Mouse (Mus musculus): ENCODE results near the gene Kidins220. TPM values are rescaled to one million over a fixed set of nuclear protein-coding genes. Genes with fewer than 3 reads are reported as not detected.

Kidins220 gene
- polyA plus RNA-seq, 1 experiment from 2014 or later = 131 TPM

GRCm38 (mm10) chr12:25086966-25087365 lies 112.2 kb downstream of the Kidins220 start:
- ATAC-seq (no peak), DNase-seq (ENCODE audit: low spot score) (no peak)
- WGBS = 52% methylated on average over 4 of the region's 4 CpGs
- Histone ChIP-seq H3K4me3 (ENCODE audit: low read depth, low read length) (no peak overlapping the region), H3K4me2 (ENCODE audit: low read length) (no peak overlapping the region), H3K27me3 (replicated peaks; ENCODE audit: control insufficient read depth, insufficient read depth, low read length) (no peaks in the 10 kb centered on the region), H3K9ac (ENCODE audit: low read length) (no peak overlapping the region), H3K27ac (ENCODE audit: low read depth, low read length) (no peak overlapping the region), H3K9me3 (replicated peaks; ENCODE audit: control insufficient read depth, low read length) (no peaks in the 10 kb centered on the region), H3K4me1 (ENCODE audit: control insufficient read depth, insufficient read depth, low read length) (0 out of 2 replicates have a peak, but pooled peaks cover 2% of the 10 kb centered on the region), H3K36me3 (ENCODE audit: control insufficient read depth, insufficient read depth, low read length) (no peaks in the 10 kb centered on the region)

- DNase-seq (ENCODE audit: low spot score) (no peak), ATAC-seq (no peak)
- Histone ChIP-seq H3K4me1 (ENCODE audit: control insufficient read depth, insufficient read depth, low read length) (no peaks in the 10 kb centered on the region; the same call in 1 of the 2 replicates), H3K4me2 (ENCODE audit: low read length) (no peak overlapping the region), H3K4me3 (ENCODE audit: low read depth, low read length) (no peak overlapping the region), H3K27me3 (replicated peaks; ENCODE audit: control insufficient read depth, insufficient read depth, low read length) (no peaks in the 10 kb centered on the region), H3K36me3 (ENCODE audit: control insufficient read depth, insufficient read depth, low read length) (no peaks in the 10 kb centered on the region), H3K9me3 (replicated peaks; ENCODE audit: control insufficient read depth, low read length) (no peaks in the 10 kb centered on the region), H3K9ac (ENCODE audit: low read length) (no peak overlapping the region), H3K27ac (ENCODE audit: low read depth, low read length) (no peak overlapping the region)
- 72% methylated on average over 1 of the region's 1 CpGs for WGBS
These were observed 114.7 kb downstream of the Kidins220 start for GRCm38 (mm10) chr12:25089433-25089832.

- H3K4me2 ChIP-seq (ENCODE audit: low read length) = peak overlapping the region; percentile 71
- H3K36me3 ChIP-seq (ENCODE audit: control insufficient read depth, insufficient read depth, low read length) = no peaks in the 10 kb centered on the region
- H3K27ac ChIP-seq (ENCODE audit: low read depth, low read length) = peak overlapping the region; percentile 36; the same call in 1 of the 2 replicates
- H3K9me3 ChIP-seq (replicated peaks; ENCODE audit: control insufficient read depth, low read length) = no peaks in the 10 kb centered on the region
- DNase-seq (ENCODE audit: low spot score) (peak; percentile 88), ATAC-seq (peak; percentile 56)
- H3K4me3 ChIP-seq (ENCODE audit: low read depth, low read length) = peak overlapping the region; percentile 22
- WGBS = 9% methylated on average over 25 of the region's 25 CpGs
- no peaks in the 10 kb centered on the region for H3K27me3 ChIP-seq (replicated peaks; ENCODE audit: control insufficient read depth, insufficient read depth, low read length)
- peak overlapping the region; percentile 49 for H3K9ac ChIP-seq (ENCODE audit: low read length)
- peaks cover 1% of the 10 kb centered on the region for H3K4me1 ChIP-seq (ENCODE audit: control insufficient read depth, insufficient read depth, low read length)
These were observed 117.4 kb downstream of the Kidins220 start for GRCm38 (mm10) chr12:25092027-25092704.

GRCm38 (mm10) chr12:25092751-25093211 lies 118.1 kb downstream of the Kidins220 start:
- Histone ChIP-seq H3K4me3 (ENCODE audit: low read depth, low read length) (peak overlapping the region; percentile 22), H3K27me3 (replicated peaks; ENCODE audit: control insufficient read depth, insufficient read depth, low read length) (no peaks in the 10 kb centered on the region), H3K9ac (ENCODE audit: low read length) (peak overlapping the region; percentile 49), H3K36me3 (ENCODE audit: control insufficient read depth, insufficient read depth, low read length) (no peaks in the 10 kb centered on the region), H3K27ac (ENCODE audit: low read depth, low read length) (peak overlapping the region; percentile 36; the same call in 1 of the 2 replicates), H3K4me1 (ENCODE audit: control insufficient read depth, insufficient read depth, low read length) (peaks cover 6% of the 10 kb centered on the region), H3K4me2 (ENCODE audit: low read length) (peak overlapping the region; percentile 71), H3K9me3 (replicated peaks; ENCODE audit: control insufficient read depth, low read length) (no peaks in the 10 kb centered on the region)
- under 1% methylated on average over 17 of the region's 17 CpGs for WGBS
- DNase-seq (ENCODE audit: low spot score) (peak; percentile 29), ATAC-seq (no peak)

- H3K27ac ChIP-seq (ENCODE audit: low read depth, low read length) = peak overlapping the region; percentile 14; the same call in 1 of the 2 replicates
- 19% methylated on average over 11 of the region's 11 CpGs for WGBS
These were observed 118.6 kb downstream of the Kidins220 start for GRCm38 (mm10) chr12:25093241-25093774.

GRCm38 (mm10) chr12:25094621-25095521 lies 120.1 kb downstream of the Kidins220 start:
- H3K27me3 ChIP-seq (replicated peaks; ENCODE audit: control insufficient read depth, insufficient read depth, low read length) = no peaks in the 10 kb centered on the region
- under 1% methylated on average over 22 of the region's 22 CpGs for WGBS
- no peaks in the 10 kb centered on the region for H3K36me3 ChIP-seq (ENCODE audit: control insufficient read depth, insufficient read depth, low read length)
- H3K27ac ChIP-seq (ENCODE audit: low read depth, low read length) = peak overlapping the region; percentile 72
- peak overlapping the region; percentile 67 for H3K4me3 ChIP-seq (ENCODE audit: low read depth, low read length)
- no peaks in the 10 kb centered on the region for H3K9me3 ChIP-seq (replicated peaks; ENCODE audit: control insufficient read depth, low read length)
- DNase-seq (ENCODE audit: low spot score) = peak; percentile 53
- ATAC-seq = no peak
- peak overlapping the region; percentile 80 for H3K9ac ChIP-seq (ENCODE audit: low read length)
- peak overlapping the region; percentile 97 for H3K4me2 ChIP-seq (ENCODE audit: low read length)
- H3K4me1 ChIP-seq (ENCODE audit: control insufficient read depth, insufficient read depth, low read length) = peaks cover 20% of the 10 kb centered on the region

More at GRCm38 (mm10) chr12:25093241-25093774, 118.6 kb downstream of the Kidins220 start:
- peak; percentile 19 for DNase-seq (ENCODE audit: low spot score)
- no peaks in the 10 kb centered on the region for H3K27me3 ChIP-seq (replicated peaks; ENCODE audit: control insufficient read depth, insufficient read depth, low read length)
- no peaks in the 10 kb centered on the region for H3K9me3 ChIP-seq (replicated peaks; ENCODE audit: control insufficient read depth, low read length)
- ATAC-seq = no peak
- H3K4me2 ChIP-seq (ENCODE audit: low read length) = peak overlapping the region; percentile 71
- peak overlapping the region; percentile 22 for H3K4me3 ChIP-seq (ENCODE audit: low read depth, low read length)
- peaks cover 11% of the 10 kb centered on the region for H3K4me1 ChIP-seq (ENCODE audit: control insufficient read depth, insufficient read depth, low read length)
- H3K9ac ChIP-seq (ENCODE audit: low read length) = peak overlapping the region; percentile 47; the same call in 1 of the 2 replicates
- H3K36me3 ChIP-seq (ENCODE audit: control insufficient read depth, insufficient read depth, low read length) = no peaks in the 10 kb centered on the region

- DNase-seq (ENCODE audit: low spot score) (no peak), ATAC-seq (no peak; the same call in 1 of the 2 replicates)
- Histone ChIP-seq H3K36me3 (ENCODE audit: control insufficient read depth, insufficient read depth, low read length) (no peaks in the 10 kb centered on the region), H3K27me3 (replicated peaks; ENCODE audit: control insufficient read depth, insufficient read depth, low read length) (no peaks in the 10 kb centered on the region), H3K9me3 (replicated peaks; ENCODE audit: control insufficient read depth, low read length) (no peaks in the 10 kb centered on the region), H3K4me2 (ENCODE audit: low read length) (peak overlapping the region; percentile 97), H3K27ac (ENCODE audit: low read depth, low read length) (peak overlapping the region; percentile 72; the same call in 1 of the 2 replicates), H3K9ac (ENCODE audit: low read length) (peak overlapping the region; percentile 80), H3K4me3 (ENCODE audit: low read depth, low read length) (peak overlapping the region; percentile 67), H3K4me1 (ENCODE audit: control insufficient read depth, insufficient read depth, low read length) (peaks cover 25% of the 10 kb centered on the region)
- WGBS = under 1% methylated on average over 19 of the region's 19 CpGs
These were observed 120.8 kb downstream of the Kidins220 start for GRCm38 (mm10) chr12:25095538-25095937.

GRCm38 (mm10) chr12:25095974-25096639 lies 121.4 kb downstream of the Kidins220 start:
- H3K9me3 ChIP-seq (replicated peaks; ENCODE audit: control insufficient read depth, low read length) = no peaks in the 10 kb centered on the region
- peak overlapping the region; percentile 67 for H3K4me3 ChIP-seq (ENCODE audit: low read depth, low read length)
- H3K27me3 ChIP-seq (replicated peaks; ENCODE audit: control insufficient read depth, insufficient read depth, low read length) = no peaks in the 10 kb centered on the region
- peak; percentile 88 for ATAC-seq
- peak overlapping the region; percentile 74 for H3K27ac ChIP-seq (ENCODE audit: low read depth, low read length)
- peak overlapping the region; percentile 97 for H3K4me2 ChIP-seq (ENCODE audit: low read length)
- peaks cover 29% of the 10 kb centered on the region for H3K4me1 ChIP-seq (ENCODE audit: control insufficient read depth, insufficient read depth, low read length)
- DNase-seq (ENCODE audit: low spot score) = peak; percentile 99
- WGBS = under 1% methylated on average over 41 of the region's 41 CpGs
- H3K9ac ChIP-seq (ENCODE audit: low read length) = peak overlapping the region; percentile 80
- no peaks in the 10 kb centered on the region for H3K36me3 ChIP-seq (ENCODE audit: control insufficient read depth, insufficient read depth, low read length)
